Mouse (Mus musculus): ENCODE measurements around the gene Olfr1261.

The Olfr1261 gene

DNA sequence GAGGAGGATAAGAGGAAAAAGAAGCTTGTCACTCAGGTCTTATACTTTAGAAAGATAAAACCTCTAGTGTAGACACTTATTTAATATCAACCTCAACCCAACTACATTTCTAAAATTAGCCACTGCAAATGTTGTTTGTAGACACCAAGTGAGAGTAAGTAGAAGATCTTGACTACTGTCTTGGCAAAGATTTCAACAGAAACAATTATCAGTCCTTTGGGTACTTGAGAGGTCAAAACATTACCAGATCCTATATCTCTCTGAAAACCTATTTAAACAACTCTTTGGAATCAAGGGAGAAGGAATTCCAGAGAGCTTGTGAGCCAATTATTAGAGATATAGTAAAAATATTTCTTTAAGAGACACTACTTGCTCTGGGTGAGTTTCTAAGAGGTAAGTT, at the start of gene Olfr1261:
TSS of gene Olfr1261 (plus strand) at position 301 of the 400 bp plus-strand sequence.
- DNase-seq (ENCODE audit: low read depth, low spot score) = no peak

GRCm38 (mm10) chr2:89948564-89948963, 42.5 kb upstream of the Olfr1261 start, which contains the start of gene Olfr1259:
TSS of gene Olfr1259 (minus strand) at chr2:89948664.
- DNase-seq (ENCODE audit: low read depth, low spot score) = no peak

GRCm38 (mm10) chr2:89974184-89974583, 16.8 kb upstream of the Olfr1261 start, which contains the start of gene Olfr1260:
TSS of gene Olfr1260 (plus strand) at chr2:89974340.
- DNase-seq (ENCODE audit: low read depth, low spot score) = no peak

- DNase-seq (ENCODE audit: low read depth, low spot score) = no peak
Measured at GRCm38 (mm10) chr2:89977709-89978108, 13.3 kb upstream of the Olfr1261 start.

- DNase-seq (ENCODE audit: low read depth, low spot score) = no peak
Measured at GRCm38 (mm10) chr2:89999845-90000244, 8.8 kb downstream of the Olfr1261 start, which contains the start of gene Olfr1262. TSS of gene Olfr1262 (plus strand) at chr2:90000145.

DNA sequence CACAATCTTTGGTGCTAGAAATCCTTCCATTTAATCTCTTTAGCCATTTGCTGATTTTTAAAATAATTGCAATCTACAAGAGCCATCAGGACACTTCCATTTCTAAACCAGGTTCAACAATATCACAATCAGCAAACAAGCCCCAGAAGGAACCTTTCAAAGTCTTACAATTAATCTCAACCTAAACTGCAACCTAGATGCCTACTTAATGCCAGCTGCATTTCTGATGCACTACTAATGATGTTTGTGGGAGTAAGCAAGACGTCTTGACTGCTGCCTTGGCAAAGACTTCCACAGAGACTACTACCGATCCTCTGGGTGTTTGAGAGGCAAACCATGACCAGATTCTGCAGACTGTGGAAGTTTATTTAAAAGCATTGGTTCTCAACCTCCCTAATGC, 20.8 kb downstream of the Olfr1261 start, which contains the start of gene Olfr1263:
TSS of gene Olfr1263 (plus strand) at position 301 of the 400 bp plus-strand sequence.
- DNase-seq (ENCODE audit: low read depth, low spot score) = no peak

DNA sequence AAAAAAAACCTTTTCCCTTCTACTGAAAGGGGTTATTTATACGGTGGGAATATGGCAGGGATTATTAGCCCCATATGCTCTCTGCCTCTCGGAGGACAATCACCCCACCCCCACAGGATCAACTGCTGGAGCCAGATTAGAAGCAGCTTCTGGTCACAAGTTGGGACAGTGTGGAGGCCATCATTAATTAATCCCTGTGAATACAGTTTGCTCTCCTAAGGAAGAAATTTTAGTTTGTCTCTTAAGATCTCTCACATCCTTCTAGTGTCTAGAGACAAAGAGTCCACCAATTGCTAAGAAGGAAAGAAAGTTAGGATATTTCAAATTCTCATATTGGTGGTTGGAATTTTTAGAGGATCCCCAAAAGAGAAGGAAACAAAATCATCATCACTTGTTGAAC, 34.5 kb downstream of the Olfr1261 start, which contains the start of gene Olfr1264:
TSS of gene Olfr1264 (minus strand) at position 101 of the 400 bp plus-strand sequence.
- DNase-seq (ENCODE audit: low read depth, low spot score) = no peak

DNA sequence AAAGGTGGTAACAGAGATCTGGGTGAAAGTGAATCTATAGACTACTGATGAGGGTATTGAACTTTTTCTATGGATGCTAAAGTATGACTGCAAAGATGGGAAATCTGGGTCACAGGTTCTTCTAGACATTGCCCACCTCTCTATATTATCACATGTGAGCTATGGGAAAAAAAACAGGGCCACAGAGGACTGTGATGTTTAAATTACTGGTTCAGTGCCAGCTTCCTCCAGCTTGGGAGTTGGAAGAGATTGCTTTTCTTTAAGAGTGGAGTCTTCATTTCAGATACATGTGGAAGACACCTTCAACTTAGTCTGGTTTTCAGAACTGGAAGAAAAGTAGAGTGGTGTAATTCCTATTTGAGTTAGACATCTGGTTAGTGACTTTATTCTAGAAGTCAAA, 44.0 kb downstream of the Olfr1261 start, which contains the start of gene Olfr1265:
TSS of gene Olfr1265 (plus strand) at position 301 of the 400 bp plus-strand sequence.
- no peak for DNase-seq (ENCODE audit: low read depth, low spot score)
